Comparison of ENCODE assay signal across 8 mouse cellular contexts in the genomic region with DNA sequence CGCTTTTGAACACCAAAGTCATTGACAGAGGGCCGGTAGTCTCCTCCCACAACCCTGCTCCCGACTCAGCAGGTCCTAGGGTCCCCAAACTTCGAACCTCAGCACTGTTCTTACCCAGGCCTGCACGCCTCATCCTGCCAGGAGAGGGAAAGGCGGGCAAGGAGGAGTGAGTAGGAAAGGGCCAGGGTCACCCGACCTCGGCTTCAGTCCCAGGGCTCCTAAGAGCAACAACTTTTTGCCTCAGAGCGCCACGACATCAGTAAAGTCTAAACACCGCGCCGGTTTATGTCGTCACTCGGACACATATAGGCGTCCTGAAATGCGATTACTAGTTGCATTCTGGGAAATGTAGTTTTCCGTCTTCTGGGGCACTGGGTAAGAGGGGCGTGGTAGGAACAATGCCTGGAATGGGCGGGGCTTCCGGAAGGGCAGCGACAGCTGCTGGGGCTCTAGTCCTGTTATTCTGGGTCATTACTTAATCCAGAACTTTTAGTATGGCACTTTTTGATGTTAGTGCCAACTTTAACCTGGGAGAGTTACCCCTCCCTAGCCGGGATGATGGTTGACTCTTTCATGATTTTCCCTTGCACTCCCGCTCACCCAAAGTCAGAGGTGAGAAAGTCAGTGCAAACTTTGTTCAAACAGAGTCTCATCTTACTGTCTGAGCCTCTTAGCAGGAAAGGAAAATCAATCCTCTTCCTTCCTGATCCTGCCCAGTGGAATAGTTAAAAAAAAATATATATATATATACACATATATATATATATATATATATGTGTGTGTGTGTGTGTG. TPM values are rescaled to one million over a fixed set of nuclear protein-coding genes. Genes with fewer than 3 reads are reported as not detected.
DNase-seq lines count a peak whose midpoint lies in the region; ATAC-seq and TF ChIP-seq lines count a peak whose summit lies in the region.

A gene (minus strand): TSS at position 310 of the 792 bp plus-strand sequence.

- CTCF ChIA-PET in Patski (lab: Charles Lee), result no interaction called here

- POLR2A ChIA-PET in Patski (lab: Charles Lee), result interaction anchor here (0.6 kb wide), 1 partner anchor 812 kb away, joined by 3 read pairs; no protein-coding TSS in a partner anchor

- no peak within 1 kb of the TSS for H3K27ac ChIP-seq in hindbrain, embryonic 13.5 days

- H3K4me2 ChIP-seq in hindbrain, embryonic 13.5 days, result peak within 1 kb of the TSS; percentile 61

- H3K4me1 ChIP-seq in hindbrain, embryonic 13.5 days (replicated peaks), result peaks cover 4% of the 10 kb centered on the region

- H3K36me3 ChIP-seq in hindbrain, embryonic 13.5 days, result no peaks in the 10 kb centered on the region

- ATAC-seq in Patski, result peak; percentile 99
- peak; percentile 100 for ATAC-seq in hindbrain, embryonic 13.5 days (ENCODE audit: low FRiP score)

- H3K9me3 ChIP-seq in hindbrain, embryonic 13.5 days, result no peaks in the 10 kb centered on the region

- H3K27me3 ChIP-seq in Patski, result peaks cover 12% of the 10 kb centered on the region
- no peaks in the 10 kb centered on the region for H3K27me3 ChIP-seq in hindbrain, embryonic 13.5 days

- DNase-seq in Patski (ENCODE audit: low read depth, low spot score), result peak; percentile 79
- peak; percentile 85 to 88 for DNase-seq in cerebellum, postnatal 14 days
- peak; percentile 79 for DNase-seq in frontal cortex, postnatal 14 days (ENCODE audit: low spot score in 2 of 2)
- DNase-seq in layer of hippocampus, postnatal 25 days (ENCODE audit: extremely low spot score in 1 of 2, low spot score in 1 of 2), result peak; percentile 75 to 76
- DNase-seq in lung, postnatal 25 days (ENCODE audit: low spot score), result peak; percentile 97
- peak; percentile 98 for DNase-seq in retina, embryonic 14.5 days (ENCODE audit: low spot score)
- peak; percentile 92 for DNase-seq in thymus, postnatal 4 days

- in situ Hi-C loops in Patski (cut with MboI; ENCODE audit: low pct_unique_long_range_greater_than_20kb), result loop anchor here (25.0 kb wide), 1 partner anchor 450 kb away; no protein-coding TSS in a partner anchor

- H3K9ac ChIP-seq in hindbrain, embryonic 13.5 days, result peak within 1 kb of the TSS; percentile 74

- WGBS in hindbrain, embryonic 13.5 days, result 2% methylated on average over 24 of the region's 24 CpGs

- peak within 1 kb of the TSS; percentile 70 for H3K4me3 ChIP-seq in hindbrain, embryonic 13.5 days

- TF ChIP-seq CTCF in Patski (IDR thresholded peaks at IDR 0.05), result no peak

RNA-seq across cellular contexts. Expression of the gene that starts here (rescaled TPM):
- 44.2 TPM for polyA plus RNA-seq in Patski (2021)
- polyA plus RNA-seq in hindbrain, embryonic 13.5 days (2015; fragmentation: Nextera tagmentation; extraction: Ambion mirVana), result 39.1 and 39.3 TPM in 2 replicates
- 10 to 100 TPM; 21.7 to 24.3 TPM for total RNA-seq in layer of hippocampus, postnatal 25 days (2021)
